Mouse (Mus musculus) intestine, embryonic 15.5 days (tissue): ENCODE data around the gene Xkrx. TPM values are rescaled to one million over a fixed set of nuclear protein-coding genes. Genes with fewer than 3 reads are reported as not detected.

Experiments
- ATAC-seq: fragments of 200-750 bp; cut with Nextera tagmentation; 2 replicates; pipeline ENCODE4 v1.8.0; 2017; ENCODE audit warnings: moderate TSS enrichment, moderate library complexity
- H3K27ac ChIP-seq: fragments of 300-500 bp; sonication (generic); 2 replicates; pipeline ENCODE4 v1.5.1; 2015; ENCODE audit warnings: mild to moderate bottlenecking, inconsistent platforms
- H3K27me3 ChIP-seq: fragments of 300-500 bp; sonication (generic); replicated peaks from 2 replicates; pipeline ENCODE4 v1.6.1; 2015; ENCODE audit warnings: inconsistent platforms
- H3K36me3 ChIP-seq: fragments of 300-500 bp; sonication (generic); 2 replicates; pipeline ENCODE4 v1.6.1; 2015; ENCODE audit warnings: inconsistent platforms
- H3K4me1 ChIP-seq: fragments of 300-500 bp; sonication (generic); replicated peaks from 2 replicates; pipeline ENCODE4 v1.6.1; 2015; ENCODE audit warnings: inconsistent platforms
- H3K4me2 ChIP-seq: fragments of 300-500 bp; sonication (generic); replicated peaks from 2 replicates; pipeline ENCODE4 v1.6.1; 2015; ENCODE audit warnings: mild to moderate bottlenecking, inconsistent platforms
- H3K4me3 ChIP-seq: fragments of 300-500 bp; sonication (generic); replicated peaks from 2 replicates; pipeline ENCODE4 v1.5.1; 2015; ENCODE audit warnings: inconsistent platforms
- H3K9ac ChIP-seq: fragments of 300-500 bp; sonication (generic); 2 replicates; pipeline ENCODE4 v1.6.1; 2015; ENCODE audit warnings: inconsistent platforms
- H3K9me3 ChIP-seq: fragments of 300-500 bp; sonication (generic); 2 replicates; pipeline ENCODE4 v1.6.1; 2016; ENCODE audit warnings: inconsistent platforms
- WGBS: fragments of 180-500 bp; shearing (Covaris S2); methylation state at CpG from one replicate; pipeline ENCODE4 v1.1.7; 2015; 5-methylcytosine and 5-hydroxymethylcytosine counted together
- polyA plus RNA-seq: library from polyadenylated mRNA; unstranded; fragments of >200 nt; fragmentation: Nextera tagmentation; extraction: Ambion mirVana; gene quantifications from 2 replicates; pipeline ENCODE4 v1.2.1, GENCODE M21; 2015

The Xkrx gene
- polyA plus RNA-seq, 1 experiment from 2014 or later: 0.15 TPM

DNA sequence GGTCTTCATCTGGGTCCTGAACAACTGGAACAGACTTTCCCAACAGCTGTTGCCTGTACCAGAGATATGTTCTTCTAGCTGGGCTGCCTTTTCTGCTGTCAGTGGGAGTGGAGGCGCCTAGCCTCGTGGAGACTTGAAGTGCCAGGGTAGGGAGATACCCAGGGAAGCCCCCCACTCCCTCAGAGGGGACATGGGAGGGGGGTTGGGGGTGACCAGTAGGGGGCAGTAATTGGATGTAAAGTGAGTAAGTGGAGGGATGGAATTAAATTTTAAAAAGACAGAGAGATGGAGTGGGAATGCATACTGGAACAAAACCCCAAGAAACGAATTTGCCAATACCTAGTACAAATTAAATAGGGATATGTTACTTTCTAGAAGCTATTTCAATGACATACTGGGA, 28.1 kb downstream of the Xkrx start:
- Histone ChIP-seq H3K9me3 (no peaks in the 10 kb centered on the region), H3K4me1 (no peaks in the 10 kb centered on the region), H3K36me3 (no peaks in the 10 kb centered on the region), H3K4me3 (no peak overlapping the region), H3K27me3 (no peaks in the 10 kb centered on the region), H3K4me2 (no peak overlapping the region), H3K9ac (no peak overlapping the region), H3K27ac (no peak overlapping the region)
- 54% methylated on average over 3 of the region's 3 CpGs for WGBS
- ATAC-seq: no peak

DNA sequence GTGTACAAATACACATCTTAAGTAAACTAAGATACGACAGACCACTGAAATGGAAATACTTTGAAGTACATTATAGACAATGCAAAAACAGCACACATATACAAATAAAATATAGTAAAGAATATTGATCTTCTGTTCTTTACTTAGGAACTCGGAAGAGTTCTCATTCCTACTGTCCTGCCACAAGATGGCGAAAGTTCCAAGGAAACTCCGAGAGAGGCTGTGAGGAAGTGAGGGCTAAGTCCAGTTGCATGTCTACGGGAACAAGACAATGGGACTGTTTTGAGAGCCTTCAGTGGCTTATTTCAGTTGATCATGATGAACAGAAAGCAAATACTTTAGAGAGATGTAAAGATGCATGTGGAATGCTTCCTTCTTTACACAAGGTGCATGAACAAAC, 29.6 kb downstream of the Xkrx start:
- Histone ChIP-seq H3K4me2 (no peak overlapping the region), H3K4me3 (no peak overlapping the region), H3K9ac (no peak overlapping the region), H3K27me3 (no peaks in the 10 kb centered on the region), H3K36me3 (no peaks in the 10 kb centered on the region), H3K9me3 (no peaks in the 10 kb centered on the region), H3K4me1 (no peaks in the 10 kb centered on the region), H3K27ac (no peak overlapping the region)
- ATAC-seq: no peak
- WGBS: 30% methylated on average over 5 of the region's 5 CpGs

DNA sequence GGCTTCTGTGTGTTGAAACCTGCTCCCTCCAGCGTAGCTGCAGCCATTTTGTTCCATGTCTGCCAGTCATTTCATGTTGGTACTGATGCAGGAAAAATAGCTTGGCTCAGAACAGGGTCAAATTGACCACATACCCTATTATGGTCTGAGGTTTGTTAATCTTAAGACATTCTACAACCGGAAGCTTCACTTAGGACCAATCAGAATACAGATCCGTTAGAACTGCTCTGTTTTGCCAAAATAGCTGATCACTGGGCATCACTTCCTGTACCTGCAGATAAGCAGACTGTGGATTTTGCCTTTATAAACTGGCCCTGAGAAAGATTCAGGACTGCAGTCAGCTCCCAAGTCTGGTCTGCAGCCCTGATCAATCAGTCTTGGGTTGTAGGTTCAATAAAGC, 33.3 kb downstream of the Xkrx start:
- Histone ChIP-seq H3K9ac (no peak overlapping the region), H3K36me3 (no peaks in the 10 kb centered on the region), H3K4me2 (no peak overlapping the region), H3K9me3 (no peaks in the 10 kb centered on the region), H3K27ac (no peak overlapping the region), H3K4me1 (no peaks in the 10 kb centered on the region), H3K4me3 (no peak overlapping the region), H3K27me3 (no peaks in the 10 kb centered on the region)
- ATAC-seq: no peak
- 77% methylated on average over 3 of the region's 3 CpGs for WGBS

DNA sequence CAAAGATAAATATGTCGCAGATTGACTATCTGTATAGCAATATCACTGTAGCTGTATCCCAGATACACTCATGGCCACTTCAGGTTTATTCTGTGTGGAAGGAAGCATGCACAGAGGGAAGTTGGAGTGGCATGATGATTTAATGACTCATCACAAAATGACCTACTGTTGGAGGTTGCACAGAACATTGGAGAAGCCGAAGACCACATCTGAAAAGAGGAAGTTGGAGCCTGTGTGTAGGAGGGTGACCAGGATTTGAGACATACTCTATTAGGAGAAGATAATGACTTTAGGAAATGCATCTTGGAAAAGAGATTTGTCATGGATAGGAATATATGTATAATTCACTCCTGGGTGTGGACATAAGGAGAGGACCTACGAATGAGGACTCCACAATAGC, 45.5 kb downstream of the Xkrx start:
- ATAC-seq: no peak
- WGBS: 65% methylated on average over 3 of the region's 3 CpGs
- H3K4me1 ChIP-seq: no peaks in the 10 kb centered on the region

DNA sequence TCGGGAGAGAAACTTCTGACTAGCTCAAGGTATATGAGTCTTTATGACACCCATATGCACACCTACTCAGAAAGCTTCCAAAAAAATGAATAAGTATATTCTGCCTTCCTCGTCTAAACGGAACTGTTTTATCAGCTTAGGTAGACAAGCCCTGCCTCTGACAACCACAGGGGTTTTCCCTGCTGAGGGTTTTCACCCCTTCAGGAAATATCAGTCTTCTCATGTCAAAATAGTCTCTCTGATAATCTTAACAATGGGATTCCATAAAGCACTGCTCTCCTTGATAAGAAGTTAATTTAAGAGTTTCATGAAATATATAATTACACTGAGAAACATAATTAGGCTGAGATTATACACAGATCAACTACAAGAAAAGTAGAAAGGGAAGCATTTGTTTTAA, 50.1 kb downstream of the Xkrx start:
- no peak overlapping the region for H3K27ac ChIP-seq
- H3K9me3 ChIP-seq: no peaks in the 10 kb centered on the region
- WGBS: 63% methylated on average over 3 of the region's 3 CpGs
- no peak for ATAC-seq
- no peak overlapping the region for H3K4me3 ChIP-seq
- H3K4me2 ChIP-seq: no peak overlapping the region
- no peaks in the 10 kb centered on the region for H3K36me3 ChIP-seq
- no peaks in the 10 kb centered on the region for H3K4me1 ChIP-seq
- no peak overlapping the region for H3K9ac ChIP-seq
- H3K27me3 ChIP-seq: no peaks in the 10 kb centered on the region

More for the DNA sequence above, 45.5 kb downstream of the Xkrx start:
- no peak overlapping the region for H3K4me2 ChIP-seq
- no peaks in the 10 kb centered on the region for H3K27me3 ChIP-seq
- H3K9me3 ChIP-seq: no peaks in the 10 kb centered on the region
- H3K27ac ChIP-seq: no peak overlapping the region
- H3K36me3 ChIP-seq: no peaks in the 10 kb centered on the region
- H3K4me3 ChIP-seq: no peak overlapping the region
- no peak overlapping the region for H3K9ac ChIP-seq

DNA sequence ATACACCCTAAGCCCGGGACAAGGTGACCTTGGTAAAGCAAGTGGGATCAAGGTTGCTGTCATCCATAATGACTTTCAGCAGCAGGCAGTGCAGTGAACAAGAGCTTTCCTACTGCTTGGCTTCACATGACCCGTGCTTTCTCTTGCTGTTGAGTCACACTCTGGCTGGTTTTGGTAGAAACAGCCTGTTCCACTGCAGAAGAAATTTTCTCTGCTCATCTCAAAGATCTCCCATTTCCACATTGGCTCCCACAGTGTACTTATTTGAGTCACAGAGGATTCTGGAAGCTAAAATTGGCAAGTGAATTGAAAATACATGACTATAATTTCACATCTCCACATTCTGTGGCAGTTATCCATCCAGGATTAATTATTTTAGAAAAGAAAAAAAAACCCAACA, 59.2 kb downstream of the Xkrx start:
- Histone ChIP-seq H3K27ac (no peak overlapping the region), H3K9me3 (no peaks in the 10 kb centered on the region), H3K27me3 (no peaks in the 10 kb centered on the region), H3K9ac (no peak overlapping the region), H3K4me1 (no peaks in the 10 kb centered on the region), H3K4me2 (no peak overlapping the region), H3K4me3 (no peak overlapping the region), H3K36me3 (no peaks in the 10 kb centered on the region)
- no peak for ATAC-seq
- WGBS: 71% methylated on average over 2 of the region's 2 CpGs

Other genes with a start within 250 kb of the Xkrx start
- 3.6 and 4.9 TPM in 2 replicates for gene Sytl4, start 180.3 kb downstream of the Xkrx start, polyA plus RNA-seq
- 34.7 and 42.2 TPM in 2 replicates for gene Cstf2, start 102.9 kb downstream of the Xkrx start, polyA plus RNA-seq
- gene Arl13a, start 25.4 kb upstream of the Xkrx start, polyA plus RNA-seq: not detected in 2 replicates
- gene Nox1, start 59.9 kb upstream of the Xkrx start, polyA plus RNA-seq: 0.19 and 0.23 TPM in 2 replicates
- 21.4 and 22.4 TPM in 2 replicates for gene Trmt2b, start 114.9 kb upstream of the Xkrx start, polyA plus RNA-seq
- 4.9 and 5.9 TPM in 2 replicates for gene Tmem35a, start 133.1 kb upstream of the Xkrx start, polyA plus RNA-seq
- gene Cenpi, start 146.0 kb upstream of the Xkrx start, polyA plus RNA-seq: 24.5 and 26.6 TPM in 2 replicates
- 1.0 TPM in 2 replicates for gene Drp2, start 242.5 kb upstream of the Xkrx start, polyA plus RNA-seq